In genomic region chr15:102175736-102176319, GRCm38 (mm10) we compare ENCODE assay signal across 22 mouse cellular contexts. TPM values are rescaled to one million over a fixed set of nuclear protein-coding genes. Genes with fewer than 3 reads are reported as not detected.
DNase-seq lines count a peak whose midpoint lies in the region; ATAC-seq and TF ChIP-seq lines count a peak whose summit lies in the region.
"Had no signal": no experiment of that assay in that cellular context is flagged by ENCODE, and none has a peak within 500 bp of the region (broad histone marks: within the 10 kb centered on the region; RNA-seq: fewer than 3 reads in every experiment).

No protein-coding gene starts in this region.

- TF ChIP-seq CTCF in ES-Bruce4 (IDR thresholded peaks at IDR 0.05; ENCODE audit: low read depth, low read length), result no peak
- TF ChIP-seq CTCF in left cerebral cortex, adult 2 months (IDR thresholded peaks at IDR 0.05), result no peak

- no peaks in the 10 kb centered on the region for H3K27me3 ChIP-seq in ES-Bruce4 (ENCODE audit: control insufficient read depth, insufficient read depth, low read length, poor library complexity, severe bottlenecking)
- H3K27me3 ChIP-seq in lung, embryonic 16.5 days (ENCODE audit: control insufficient read depth, insufficient read depth, low read depth, low read length), result no peaks in the 10 kb centered on the region
- H3K27me3 ChIP-seq in midbrain, embryonic 11.5 days (ENCODE audit: control insufficient read depth, insufficient read depth, low read length), result no peaks in the 10 kb centered on the region
- H3K27me3 ChIP-seq: embryonic facial prominence, embryonic 12.5 days; forebrain, embryonic 15.5 days; hindbrain, embryonic 12.5 days; Patski had no signal

- H3K9ac ChIP-seq in ES-Bruce4 (ENCODE audit: low read depth, poor library complexity, severe bottlenecking), result no peak overlapping the region
- H3K9ac ChIP-seq in lung, embryonic 16.5 days (ENCODE audit: low read length), result no peak overlapping the region
- H3K9ac ChIP-seq in midbrain, embryonic 11.5 days (ENCODE audit: low read length), result no peak overlapping the region
- H3K9ac ChIP-seq: embryonic facial prominence, embryonic 12.5 days; forebrain, embryonic 15.5 days; hindbrain, embryonic 12.5 days had no signal

- no peak overlapping the region for H3K4me3 ChIP-seq in ES-Bruce4 (ENCODE audit: low read depth, low read length)
- no peak overlapping the region for H3K4me3 ChIP-seq in lung, embryonic 16.5 days (ENCODE audit: low read length)
- no peak overlapping the region for H3K4me3 ChIP-seq in midbrain, embryonic 11.5 days (ENCODE audit: low read depth, low read length)
- H3K4me3 ChIP-seq in left cerebral cortex, adult 2 months, result no peak overlapping the region
- H3K4me3 ChIP-seq: embryonic facial prominence, embryonic 12.5 days; forebrain, embryonic 15.5 days; heart, embryonic 10.5 days; hindbrain, embryonic 12.5 days had no signal

- TF ChIP-seq EP300 in ES-Bruce4 (IDR thresholded peaks at IDR 0.05; ENCODE audit: insufficient read depth, low read depth, low read length), result peak; percentile 91

- intact Hi-C loops in left cerebral cortex, adult 2 months (cut with DNase I), result loop anchor here (5.0 kb wide), 1 partner anchor 136 kb away; no protein-coding TSS in a partner anchor

- peak; percentile 53 for DNase-seq in R1 (ENCODE audit: low read depth, low spot score)
- DNase-seq in lung, postnatal 36 days, result peak; percentile 62
- no peak for DNase-seq in midbrain, embryonic 11.5 days (ENCODE audit: low spot score, missing footprints)
- no peak for DNase-seq in left cerebral cortex, adult 2 months (ENCODE audit: extremely low spot score in 1 of 2, low spot score in 2 of 2)
- DNase-seq: adrenal gland, adult 8-10 months; cerebellum, adult 11-12 months; cerebellum, adult 9-10 months; cerebellum, postnatal 25 days; gastrocnemius, postnatal 36 days; heart, adult 18-20 months; heart, postnatal 10 days; heart, postnatal 4 days had no signal

- peak; percentile 72; the same call in 1 of the 2 replicates for ATAC-seq in lung, embryonic 16.5 days (ENCODE audit: low read depth)
- no peak for ATAC-seq in midbrain, embryonic 11.5 days (ENCODE audit: low FRiP score)
- no peak for ATAC-seq in granulocyte monocyte progenitor cell, adult 5-6 weeks (replicated peaks; ENCODE audit: poor library complexity, severe bottlenecking)
- ATAC-seq: forebrain, embryonic 15.5 days; hindbrain, embryonic 16.5 days; Patski had no signal

- H3K27ac ChIP-seq in ES-Bruce4 (ENCODE audit: insufficient read depth, low read length), result peak overlapping the region; percentile 22; the same call in 1 of the 2 replicates
- no peak overlapping the region for H3K27ac ChIP-seq in lung, embryonic 16.5 days (ENCODE audit: low read length)
- no peak overlapping the region for H3K27ac ChIP-seq in midbrain, embryonic 11.5 days (ENCODE audit: low read depth, low read length)
- no peak overlapping the region for H3K27ac ChIP-seq in left cerebral cortex, adult 2 months
- H3K27ac ChIP-seq: embryonic facial prominence, embryonic 12.5 days; forebrain, embryonic 15.5 days; heart, embryonic 10.5 days; hindbrain, embryonic 12.5 days had no signal

- H3K36me3 ChIP-seq in ES-Bruce4 (ENCODE audit: control insufficient read depth, insufficient read depth, low read length, poor library complexity, severe bottlenecking), result no peaks in the 10 kb centered on the region
- H3K36me3 ChIP-seq in lung, embryonic 16.5 days (ENCODE audit: control insufficient read depth, insufficient read depth, low read length), result peaks cover 5% of the 10 kb centered on the region
- no peaks in the 10 kb centered on the region for H3K36me3 ChIP-seq in midbrain, embryonic 11.5 days (ENCODE audit: control insufficient read depth, insufficient read depth, low read length)
- H3K36me3 ChIP-seq: forebrain, embryonic 15.5 days; hindbrain, embryonic 12.5 days had no signal

- H3K4me2 ChIP-seq in lung, embryonic 16.5 days (ENCODE audit: low read depth, low read length), result no peak overlapping the region
- H3K4me2 ChIP-seq in midbrain, embryonic 11.5 days, result no peak overlapping the region
- H3K4me2 ChIP-seq: embryonic facial prominence, embryonic 12.5 days; forebrain, embryonic 15.5 days; hindbrain, embryonic 12.5 days had no signal

- TF ChIP-seq POLR2A in ES-Bruce4 (IDR thresholded peaks at IDR 0.05; ENCODE audit: insufficient read depth, low read length), result no peak

- no peaks in the 10 kb centered on the region for H3K4me1 ChIP-seq in ES-Bruce4 (ENCODE audit: control insufficient read depth, insufficient read depth, low read length)
- H3K4me1 ChIP-seq in lung, embryonic 16.5 days (replicated peaks; ENCODE audit: control insufficient read depth, insufficient read depth, low read length), result no peaks in the 10 kb centered on the region
- no peaks in the 10 kb centered on the region for H3K4me1 ChIP-seq in midbrain, embryonic 11.5 days (ENCODE audit: control insufficient read depth, insufficient read depth, low read length)
- H3K4me1 ChIP-seq: embryonic facial prominence, embryonic 12.5 days; forebrain, embryonic 15.5 days; heart, embryonic 10.5 days; hindbrain, embryonic 12.5 days had no signal

- no peaks in the 10 kb centered on the region for H3K9me3 ChIP-seq in ES-Bruce4 (replicated peaks; ENCODE audit: control insufficient read depth, insufficient read depth, low read length, poor library complexity, severe bottlenecking)
- no peaks in the 10 kb centered on the region for H3K9me3 ChIP-seq in lung, embryonic 16.5 days (ENCODE audit: control insufficient read depth, low read length)
- H3K9me3 ChIP-seq in midbrain, embryonic 11.5 days (ENCODE audit: control insufficient read depth, low read length), result no peaks in the 10 kb centered on the region
- H3K9me3 ChIP-seq: embryonic facial prominence, embryonic 12.5 days; forebrain, embryonic 15.5 days; heart, embryonic 10.5 days; hindbrain, embryonic 12.5 days had no signal

- WGBS in lung, embryonic 16.5 days, result 73% methylated on average over 16 of the region's 16 CpGs
- WGBS in midbrain, embryonic 11.5 days, result 88% methylated on average over 16 of the region's 16 CpGs

RNA-seq across cellular contexts. Expression of gene Soat2, which starts 25.5 kb away (rescaled TPM):
- 0.45 TPM in 1 of 2 replicates, not detected in the other for polyA plus RNA-seq in ES-Bruce4 (2011; ENCODE audit: insufficient read depth, insufficient read length, low read depth, missing spikeins)
- polyA plus RNA-seq in lung, embryonic 16.5 days (2015; fragmentation: Nextera tagmentation; extraction: Ambion mirVana), result 0.30 and 0.50 TPM in 2 replicates
- not detected in 2 replicates for polyA plus RNA-seq in midbrain, embryonic 11.5 days (2014; fragmentation: Nextera tagmentation; extraction: Ambion mirVana)
- total RNA-seq in left cerebral cortex, adult 2 months (2021), result under 1 TPM in 1 of 2 experiments, not detected in 1; 0.26 TPM
- 0.85 and 0.97 TPM in 2 replicates for total RNA-seq in granulocyte monocyte progenitor cell, adult 5-6 weeks (2014; fragmentation: Nextera tagmentation)
- 0.15 and 0.56 TPM in 2 replicates for total RNA-seq in granulocyte monocyte progenitor cell, adult 5-6 weeks (2017)
- total RNA-seq: heart, adult 18-20 months had no signal
- polyA plus RNA-seq: forebrain, embryonic 11.5 days; forebrain, embryonic 15.5 days; hindbrain, embryonic 16.5 days had no signal

RNA-seq across cellular contexts. Expression of gene Zfp740, which starts 27.2 kb away (rescaled TPM):
- 53.7 and 54.3 TPM in 2 replicates for polyA plus RNA-seq in ES-Bruce4 (2011; ENCODE audit: insufficient read depth, insufficient read length, low read depth, missing spikeins)
- 64.0 and 67.0 TPM in 2 replicates for polyA plus RNA-seq in lung, embryonic 16.5 days (2015; fragmentation: Nextera tagmentation; extraction: Ambion mirVana)
- polyA plus RNA-seq in midbrain, embryonic 11.5 days (2014; fragmentation: Nextera tagmentation; extraction: Ambion mirVana), result 58.9 and 61.1 TPM in 2 replicates
- total RNA-seq in left cerebral cortex, adult 2 months (2021), result 10 to 100 TPM; 69.6 to 72.4 TPM
- total RNA-seq in granulocyte monocyte progenitor cell, adult 5-6 weeks (2014; fragmentation: Nextera tagmentation), result 48.7 and 68.9 TPM in 2 replicates
- total RNA-seq in granulocyte monocyte progenitor cell, adult 5-6 weeks (2017), result 23.8 and 27.8 TPM in 2 replicates

RNA-seq across cellular contexts. Expression of gene Csad, which starts 28.7 kb away (rescaled TPM):
- 17.8 and 19.3 TPM in 2 replicates for polyA plus RNA-seq in ES-Bruce4 (2011; ENCODE audit: insufficient read depth, insufficient read length, low read depth, missing spikeins)
- polyA plus RNA-seq in lung, embryonic 16.5 days (2015; fragmentation: Nextera tagmentation; extraction: Ambion mirVana), result 69.5 and 70.6 TPM in 2 replicates
- 21.9 and 25.9 TPM in 2 replicates for polyA plus RNA-seq in midbrain, embryonic 11.5 days (2014; fragmentation: Nextera tagmentation; extraction: Ambion mirVana)
- 10 to 100 TPM; 28.5 to 30.4 TPM for total RNA-seq in left cerebral cortex, adult 2 months (2021)
- 17.0 and 18.1 TPM in 2 replicates for total RNA-seq in granulocyte monocyte progenitor cell, adult 5-6 weeks (2014; fragmentation: Nextera tagmentation)
- 7.5 and 23.4 TPM in 2 replicates for total RNA-seq in granulocyte monocyte progenitor cell, adult 5-6 weeks (2017)

RNA-seq across cellular contexts. Expression of gene Igfbp6, which starts 31.7 kb away (rescaled TPM):
- polyA plus RNA-seq in ES-Bruce4 (2011; ENCODE audit: insufficient read depth, insufficient read length, low read depth, missing spikeins), result 2.0 and 2.2 TPM in 2 replicates
- 25.8 and 34.5 TPM in 2 replicates for polyA plus RNA-seq in lung, embryonic 16.5 days (2015; fragmentation: Nextera tagmentation; extraction: Ambion mirVana)
- polyA plus RNA-seq in midbrain, embryonic 11.5 days (2014; fragmentation: Nextera tagmentation; extraction: Ambion mirVana), result 0.34 and 0.40 TPM in 2 replicates
- total RNA-seq in left cerebral cortex, adult 2 months (2021), result 10 to 100 TPM; 57.4 to 64.8 TPM
- total RNA-seq in granulocyte monocyte progenitor cell, adult 5-6 weeks (2014; fragmentation: Nextera tagmentation), result not detected in 2 replicates
- not detected in 2 replicates for total RNA-seq in granulocyte monocyte progenitor cell, adult 5-6 weeks (2017)
- polyA plus RNA-seq: forebrain, embryonic 11.5 days; hindbrain, embryonic 12.5 days had no signal

RNA-seq across cellular contexts. Expression of gene Spryd3, which starts 39.8 kb away (rescaled TPM):
- polyA plus RNA-seq in ES-Bruce4 (2011; ENCODE audit: insufficient read depth, insufficient read length, low read depth, missing spikeins), result 11.7 and 15.1 TPM in 2 replicates
- 21.2 and 22.7 TPM in 2 replicates for polyA plus RNA-seq in lung, embryonic 16.5 days (2015; fragmentation: Nextera tagmentation; extraction: Ambion mirVana)
- polyA plus RNA-seq in midbrain, embryonic 11.5 days (2014; fragmentation: Nextera tagmentation; extraction: Ambion mirVana), result 9.8 and 10.5 TPM in 2 replicates
- 100 to 1,000 TPM; 152 TPM for total RNA-seq in left cerebral cortex, adult 2 months (2021)
- 10.9 and 12.6 TPM in 2 replicates for total RNA-seq in granulocyte monocyte progenitor cell, adult 5-6 weeks (2014; fragmentation: Nextera tagmentation)
- total RNA-seq in granulocyte monocyte progenitor cell, adult 5-6 weeks (2017), result 13.2 and 24.2 TPM in 2 replicates

Comparison
In these comparisons a context has a peak if more than half of its experiments do, and no peak if none do; other contexts are left out.
1. DNase-seq: peak in R1 (single experiment) and lung, postnatal 36 days (single experiment); none in midbrain, embryonic 11.5 days (single experiment) and left cerebral cortex, adult 2 months (0 of 2).